Mouse (Mus musculus) ovary, adult 18-20 months (tissue): ENCODE data around the gene Cwc22.

ENCODE experiments used
- DNase-seq: peaks from one replicate; pipeline ENCODE4 v3.0.0; 2022; ENCODE audit warnings: low spot score, mixed read lengths

Cwc22 gene

GRCm38 (mm10) chr2:77969956-77970355 is 23.8 kb upstream of the Cwc22 start:
- DNase-seq = no peak

- no peak for DNase-seq
Observed at GRCm38 (mm10) chr2:77962450-77963193, 16.4 kb upstream of the Cwc22 start.

GRCm38 (mm10) chr2:77961256-77961655 is 15.1 kb upstream of the Cwc22 start:
- no peak for DNase-seq

- no peak for DNase-seq
Observed at GRCm38 (mm10) chr2:77960711-77961110, 14.5 kb upstream of the Cwc22 start.

GRCm38 (mm10) chr2:77959341-77959740 is 13.2 kb upstream of the Cwc22 start:
- no peak for DNase-seq

- no peak for DNase-seq
Observed at GRCm38 (mm10) chr2:77951415-77951913, 5.3 kb upstream of the Cwc22 start.

GRCm38 (mm10) chr2:77950111-77950510 is 3.9 kb upstream of the Cwc22 start:
- no peak for DNase-seq

- no peak for DNase-seq
Observed at GRCm38 (mm10) chr2:77949521-77949920, 3.3 kb upstream of the Cwc22 start.

- no peak for DNase-seq
Observed at GRCm38 (mm10) chr2:77948921-77949320, 2.7 kb upstream of the Cwc22 start.

- no peak for DNase-seq
Observed at GRCm38 (mm10) chr2:77948126-77948525, 2.0 kb upstream of the Cwc22 start.

- DNase-seq = no peak
Observed at GRCm38 (mm10) chr2:77947161-77947870, 1.1 kb upstream of the Cwc22 start.

GRCm38 (mm10) chr2:77944860-77945595 is 1.1 kb downstream of the Cwc22 start:
- DNase-seq = no peak

GRCm38 (mm10) chr2:77944281-77944680 is 1.9 kb downstream of the Cwc22 start:
- DNase-seq = no peak

GRCm38 (mm10) chr2:77941944-77942343 is 4.2 kb downstream of the Cwc22 start:
- DNase-seq = no peak

- no peak for DNase-seq
Observed at GRCm38 (mm10) chr2:77938317-77938716, 7.9 kb downstream of the Cwc22 start.

- DNase-seq = no peak
Observed at GRCm38 (mm10) chr2:77937818-77938217, 8.4 kb downstream of the Cwc22 start.

GRCm38 (mm10) chr2:77934138-77934537 is 12.0 kb downstream of the Cwc22 start:
- DNase-seq = no peak

- no peak for DNase-seq
Observed at GRCm38 (mm10) chr2:77933630-77934029, 12.5 kb downstream of the Cwc22 start.

GRCm38 (mm10) chr2:77931958-77932357 is 14.2 kb downstream of the Cwc22 start:
- DNase-seq = no peak

- no peak for DNase-seq
Observed at GRCm38 (mm10) chr2:77928352-77928751, 17.8 kb downstream of the Cwc22 start.

GRCm38 (mm10) chr2:77926468-77926867 is 19.7 kb downstream of the Cwc22 start:
- no peak for DNase-seq

- DNase-seq = no peak
Observed at GRCm38 (mm10) chr2:77925997-77926396, 20.2 kb downstream of the Cwc22 start.
